Mouse (Mus musculus) limb, embryonic 14.5 days (tissue): ENCODE results near the gene Ttc28. TPM values are rescaled to one million over a fixed set of nuclear protein-coding genes. Genes with fewer than 3 reads are reported as not detected.

Experiments
- ATAC-seq: fragments of 200-750 bp; cut with Nextera tagmentation; 2 replicates; pipeline ENCODE4 v1.8.0; 2017; ENCODE audit warnings: low read depth, moderate number of reproducible peaks, moderate TSS enrichment; ENCODE audit not compliant: low FRiP score
- DNase-seq: peaks from one replicate; pipeline ENCODE4 v3.0.0-alpha.2; 2015; ENCODE audit warnings: low spot score
- H3K27ac ChIP-seq: fragments of 300-500 bp; sonication (generic); replicated peaks from 2 replicates; pipeline ENCODE4 v1.5.1; 2014; ENCODE audit warnings: low read depth, mild to moderate bottlenecking, low read length, moderate library complexity, mixed read lengths
- H3K27me3 ChIP-seq: fragments of 300-500 bp; sonication (generic); 2 replicates; pipeline ENCODE4 v1.6.1; 2014; ENCODE audit warnings: low read length, mixed read lengths; ENCODE audit not compliant: control insufficient read depth, insufficient read depth
- H3K36me3 ChIP-seq: fragments of 300-500 bp; sonication (generic); 2 replicates; pipeline ENCODE4 v1.6.1; 2014; ENCODE audit warnings: mild to moderate bottlenecking, low read length, moderate library complexity, mixed read lengths; ENCODE audit not compliant: control insufficient read depth, insufficient read depth
- H3K4me1 ChIP-seq: fragments of 300-500 bp; sonication (generic); 2 replicates; pipeline ENCODE4 v1.6.1; 2014; ENCODE audit warnings: antibody characterized with exemption, low read length, mixed read lengths; ENCODE audit not compliant: control insufficient read depth, insufficient read depth
- H3K4me2 ChIP-seq: fragments of 300-500 bp; sonication (generic); replicated peaks from 2 replicates; pipeline ENCODE4 v1.6.1; 2014; ENCODE audit warnings: low read depth, mild to moderate bottlenecking, low read length, moderate library complexity; ENCODE audit not compliant: severe bottlenecking
- H3K4me3 ChIP-seq: fragments of 300-500 bp; sonication (generic); replicated peaks from 2 replicates; pipeline ENCODE4 v1.5.1; 2014; ENCODE audit warnings: low read length
- H3K9ac ChIP-seq: fragments of 300-500 bp; sonication (generic); 2 replicates; pipeline ENCODE4 v1.6.1; 2014; ENCODE audit warnings: mild to moderate bottlenecking, low read depth, low read length, moderate library complexity; ENCODE audit not compliant: severe bottlenecking
- H3K9me3 ChIP-seq: fragments of 300-500 bp; sonication (generic); 2 replicates; pipeline ENCODE4 v1.6.1; 2016; ENCODE audit warnings: low read length; ENCODE audit not compliant: control insufficient read depth
- POLR2A ChIP-seq: fragments of 200-500 bp; IDR thresholded peaks from 2 replicates; pipeline ENCODE4 v1.8.0; 2012; ENCODE audit warnings: inconsistent platforms, mild to moderate bottlenecking, moderate library complexity, borderline replicate concordance; ENCODE audit not compliant: insufficient read depth, insufficient read length; ENCODE audit errors: extremely low read depth
- WGBS: fragments of 180-500 bp; shearing (Covaris S2); extraction: QIAGEN DNeasy Blood & Tissue Kit; methylation state at CpG from one replicate; pipeline ENCODE4 v1.1.7; 2014; 5-methylcytosine and 5-hydroxymethylcytosine counted together
- polyA plus RNA-seq, 2 experiments: library from polyadenylated mRNA; depleted of rRNA in 1 of 2; stranded (reverse) in 1 of 2; unstranded in 1 of 2; fragments of >200 nt; fragmentation: Nextera tagmentation in 1 of 2; extraction: Ambion mirVana in 1 of 2; gene quantifications; 2 replicates each; pipeline versions ENCODE4 v1.2.1 to v1.2.3; 2012 to 2014

Gene Ttc28
- polyA plus RNA-seq, 2 experiments = 16.3 to 19.9 TPM

GRCm38 (mm10) chr5:110859013-110859650 is 20.5 kb upstream of the Ttc28 start:
- TF ChIP-seq POLR2A = no peak
- Histone ChIP-seq H3K27ac (peak overlapping the region; percentile 55), H3K9me3 (no peaks in the 10 kb centered on the region), H3K4me2 (no peak overlapping the region), H3K9ac (no peak overlapping the region; the same call in 1 of the 2 replicates), H3K36me3 (peaks cover 18% of the 10 kb centered on the region; the same call in 1 of the 2 replicates), H3K4me1 (no peaks in the 10 kb centered on the region), H3K4me3 (no peak overlapping the region), H3K27me3 (no peaks in the 10 kb centered on the region)
- DNase-seq (no peak), ATAC-seq (peak; percentile 60; the same call in 1 of the 2 replicates)
- WGBS = 55% methylated on average over 13 of the region's 13 CpGs

GRCm38 (mm10) chr5:110860445-110860844 is 19.2 kb upstream of the Ttc28 start:
- WGBS = 77% methylated on average over 5 of the region's 5 CpGs

GRCm38 (mm10) chr5:110868460-110868859 is 11.1 kb upstream of the Ttc28 start:
- H3K27ac ChIP-seq = no peak overlapping the region
- H3K4me2 ChIP-seq = no peak overlapping the region
- H3K9me3 ChIP-seq = no peaks in the 10 kb centered on the region
- H3K4me1 ChIP-seq = 0 out of 2 replicates have a peak, but pooled peaks cover 3% of the 10 kb centered on the region
- WGBS = 91% methylated on average over 4 of the region's 4 CpGs
- H3K4me3 ChIP-seq = no peak overlapping the region
- DNase-seq (no peak), ATAC-seq (no peak; the same call in 1 of the 2 replicates)
- peaks cover 5% of the 10 kb centered on the region; the same call in 1 of the 2 replicates for H3K36me3 ChIP-seq
- TF ChIP-seq POLR2A = no peak
- H3K9ac ChIP-seq = no peak overlapping the region
- no peaks in the 10 kb centered on the region for H3K27me3 ChIP-seq

More at GRCm38 (mm10) chr5:110860445-110860844, 19.2 kb upstream of the Ttc28 start:
- no peak overlapping the region for H3K4me3 ChIP-seq
- H3K9ac ChIP-seq = no peak overlapping the region
- ATAC-seq = no peak
- peaks cover 17% of the 10 kb centered on the region; the same call in 1 of the 2 replicates for H3K36me3 ChIP-seq
- DNase-seq = no peak
- H3K4me1 ChIP-seq = no peaks in the 10 kb centered on the region
- no peak overlapping the region for H3K4me2 ChIP-seq
- H3K27ac ChIP-seq = no peak overlapping the region
- no peak for TF ChIP-seq POLR2A
- no peaks in the 10 kb centered on the region for H3K27me3 ChIP-seq
- H3K9me3 ChIP-seq = no peaks in the 10 kb centered on the region

GRCm38 (mm10) chr5:110869242-110869669 is 10.3 kb upstream of the Ttc28 start:
- H3K36me3 ChIP-seq = no peaks in the 10 kb centered on the region
- WGBS = 70% methylated on average over 8 of the region's 8 CpGs

GRCm38 (mm10) chr5:110873160-110873559 is 6.4 kb upstream of the Ttc28 start:
- ATAC-seq (no peak), DNase-seq (no peak)
- 81% methylated on average over 6 of the region's 6 CpGs for WGBS
- no peak overlapping the region for H3K9ac ChIP-seq
- no peaks in the 10 kb centered on the region for H3K9me3 ChIP-seq
- H3K4me1 ChIP-seq = peaks cover 12% of the 10 kb centered on the region
- no peaks in the 10 kb centered on the region for H3K27me3 ChIP-seq
- H3K27ac ChIP-seq = no peak overlapping the region
- no peak overlapping the region for H3K4me3 ChIP-seq
- TF ChIP-seq POLR2A = no peak
- no peaks in the 10 kb centered on the region for H3K36me3 ChIP-seq
- H3K4me2 ChIP-seq = no peak overlapping the region

More at GRCm38 (mm10) chr5:110869242-110869669, 10.3 kb upstream of the Ttc28 start:
- Histone ChIP-seq H3K9me3 (no peaks in the 10 kb centered on the region), H3K27me3 (no peaks in the 10 kb centered on the region), H3K4me1 (0 out of 2 replicates have a peak, but pooled peaks cover 3% of the 10 kb centered on the region), H3K27ac (no peak overlapping the region), H3K4me2 (no peak overlapping the region), H3K9ac (no peak overlapping the region), H3K4me3 (no peak overlapping the region)
- no peak for TF ChIP-seq POLR2A
- ATAC-seq (no peak), DNase-seq (no peak)
